Mouse (Mus musculus): ENCODE results near the gene Zbtb16.

GRCm38 (mm10) chr9:48826377-48826889 is 9.6 kb downstream of the Zbtb16 start:
- TF ChIP-seq TAL1 (conservative IDR thresholded peaks at IDR 0.05; ENCODE audit: low read depth, low read length) (peak; percentile 38; the same call in 1 of the 2 replicates), CTCF (IDR thresholded peaks at IDR 0.05; ENCODE audit: low read depth, low read length) (no peak)
